Mouse (Mus musculus): ENCODE results near the gene Psmb2. TPM values are rescaled to one million over a fixed set of nuclear protein-coding genes. Genes with fewer than 3 reads are reported as not detected.

Psmb2 gene
- total and polyA plus RNA-seq, 2 experiments from 2014 or later: 196 to 436 TPM

DNA sequence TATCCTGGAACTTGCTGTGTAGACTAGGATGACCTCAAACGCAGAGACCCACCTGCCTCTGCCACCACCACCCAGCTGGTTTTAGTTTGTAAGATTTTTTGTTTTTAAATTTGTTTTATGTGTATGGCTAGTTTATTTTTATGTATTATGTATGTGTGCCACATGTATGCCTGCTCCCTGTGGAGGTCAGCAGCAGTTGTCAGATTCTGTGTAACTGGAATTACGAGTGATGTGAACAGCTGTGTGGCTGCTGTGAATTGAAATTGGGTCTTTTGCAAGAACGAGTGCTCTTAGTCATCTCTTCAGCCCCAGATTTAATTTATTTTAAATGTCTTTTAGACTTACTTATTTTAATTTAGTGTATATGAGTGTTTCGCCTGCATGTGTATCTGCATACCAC is 19.5 kb downstream of the Psmb2 start:
- no peak overlapping the region for H3K4me2 ChIP-seq (ENCODE audit: low read depth, low read length, poor library complexity, severe bottlenecking)
- no peak for DNase-seq (ENCODE audit: low spot score)
- no peak for ATAC-seq (ENCODE audit: low FRiP score)
- no peak overlapping the region for H3K4me3 ChIP-seq (ENCODE audit: low read depth, low read length)
- H3K4me1 ChIP-seq (ENCODE audit: insufficient read depth, low read length): no peaks in the 10 kb centered on the region
- no peaks in the 10 kb centered on the region for H3K27me3 ChIP-seq (ENCODE audit: insufficient read depth, low read length)
- 97% methylated on average over 4 of the region's 4 CpGs for WGBS
- peaks cover 12% of the 10 kb centered on the region for H3K36me3 ChIP-seq (ENCODE audit: insufficient read depth, low read length)
- no peaks in the 10 kb centered on the region for H3K9me3 ChIP-seq (ENCODE audit: low read length)
- H3K9ac ChIP-seq (replicated peaks; ENCODE audit: low read length, poor library complexity, severe bottlenecking): no peak overlapping the region
- no peak for TF ChIP-seq CTCF (IDR thresholded peaks at IDR 0.05)
- no peak overlapping the region for H3K27ac ChIP-seq (ENCODE audit: low read depth, low read length)

DNA sequence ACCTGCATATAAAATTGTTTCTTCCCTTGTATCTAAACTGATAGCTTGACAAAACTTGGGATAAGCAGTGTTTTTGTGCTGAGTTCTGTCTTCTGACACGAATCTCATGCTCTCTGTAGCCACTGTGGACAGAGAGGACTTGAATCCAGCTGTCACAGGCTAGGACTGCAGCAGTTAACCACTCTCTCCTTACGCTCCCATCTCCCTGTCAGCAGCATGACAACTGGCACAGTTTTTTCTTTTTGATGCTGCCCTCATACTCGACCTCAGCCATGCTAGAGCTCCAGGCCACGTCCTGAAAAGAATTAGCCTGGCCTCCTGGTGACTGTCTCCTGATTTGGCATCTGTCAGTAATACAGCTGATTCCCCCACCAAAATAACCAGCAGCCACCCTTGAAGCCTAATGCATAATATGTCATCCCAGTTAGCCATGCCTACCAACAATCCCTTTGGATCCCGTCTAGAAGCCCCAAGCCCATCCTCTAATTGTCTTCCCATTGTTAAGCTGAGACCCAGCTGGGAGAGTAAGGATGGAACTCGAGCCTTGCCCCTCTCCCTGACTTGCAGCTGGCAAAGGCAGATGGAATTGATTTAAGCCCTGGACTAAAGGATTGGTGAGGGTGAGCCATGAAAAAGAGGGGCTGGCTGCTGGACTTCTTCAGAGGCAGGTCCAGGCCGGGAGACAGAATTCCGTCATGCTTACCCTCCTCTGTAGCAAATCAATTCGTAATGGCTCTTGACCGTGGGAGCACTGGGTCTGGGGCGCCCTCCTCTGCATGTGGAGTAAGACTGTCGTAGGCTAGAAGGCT is 29.4 kb downstream of the Psmb2 start:
- Histone ChIP-seq H3K9ac (replicated peaks; ENCODE audit: low read length, poor library complexity, severe bottlenecking) (no peak overlapping the region), H3K27ac (ENCODE audit: low read depth, low read length) (no peak overlapping the region), H3K4me1 (ENCODE audit: insufficient read depth, low read length) (no peaks in the 10 kb centered on the region), H3K27me3 (ENCODE audit: insufficient read depth, low read length) (no peaks in the 10 kb centered on the region), H3K36me3 (ENCODE audit: insufficient read depth, low read length) (peaks cover 51% of the 10 kb centered on the region), H3K4me3 (ENCODE audit: low read depth, low read length) (no peak overlapping the region), H3K4me2 (ENCODE audit: low read depth, low read length, poor library complexity, severe bottlenecking) (no peak overlapping the region), H3K9me3 (ENCODE audit: low read length) (no peaks in the 10 kb centered on the region)
- DNase-seq (ENCODE audit: low spot score) (peak; percentile 57), ATAC-seq (ENCODE audit: low FRiP score) (no peak)
- TF ChIP-seq CTCF (IDR thresholded peaks at IDR 0.05): 0 out of 2 replicates have a peak, but pooled peaks have one; percentile 12
- 28% methylated on average over 12 of the region's 12 CpGs for WGBS

DNA sequence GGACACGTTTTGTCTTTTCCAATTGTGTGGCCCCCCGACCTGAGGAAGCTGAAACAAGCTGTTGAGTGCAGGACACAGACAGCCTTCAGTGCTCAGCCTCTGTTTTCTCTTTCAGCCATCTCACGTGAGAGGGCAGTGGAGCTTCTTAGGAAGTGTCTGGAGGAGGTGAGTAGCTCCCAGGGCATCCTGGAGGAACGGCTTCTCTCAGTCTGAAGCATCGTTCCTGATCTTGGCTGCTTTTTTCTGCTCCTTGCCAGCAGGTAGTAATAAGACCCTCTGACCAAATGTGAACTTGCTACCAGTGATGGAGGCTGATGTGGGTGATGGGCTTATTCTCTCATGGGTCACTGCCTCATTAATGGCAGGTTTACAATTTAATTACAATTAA is 30.0 kb downstream of the Psmb2 start:
- Histone ChIP-seq H3K9ac (replicated peaks; ENCODE audit: low read length, poor library complexity, severe bottlenecking) (no peak overlapping the region), H3K27me3 (ENCODE audit: insufficient read depth, low read length) (no peaks in the 10 kb centered on the region), H3K9me3 (ENCODE audit: low read length) (no peaks in the 10 kb centered on the region), H3K36me3 (ENCODE audit: insufficient read depth, low read length) (peaks cover 55% of the 10 kb centered on the region), H3K4me3 (ENCODE audit: low read depth, low read length) (no peak overlapping the region), H3K4me1 (ENCODE audit: insufficient read depth, low read length) (no peaks in the 10 kb centered on the region), H3K27ac (ENCODE audit: low read depth, low read length) (no peak overlapping the region), H3K4me2 (ENCODE audit: low read depth, low read length, poor library complexity, severe bottlenecking) (no peak overlapping the region)
- no peak for TF ChIP-seq CTCF (IDR thresholded peaks at IDR 0.05)
- ATAC-seq (ENCODE audit: low FRiP score): no peak
- WGBS: 32% methylated on average over 5 of the region's 5 CpGs
- DNase-seq (ENCODE audit: low spot score): no peak

DNA sequence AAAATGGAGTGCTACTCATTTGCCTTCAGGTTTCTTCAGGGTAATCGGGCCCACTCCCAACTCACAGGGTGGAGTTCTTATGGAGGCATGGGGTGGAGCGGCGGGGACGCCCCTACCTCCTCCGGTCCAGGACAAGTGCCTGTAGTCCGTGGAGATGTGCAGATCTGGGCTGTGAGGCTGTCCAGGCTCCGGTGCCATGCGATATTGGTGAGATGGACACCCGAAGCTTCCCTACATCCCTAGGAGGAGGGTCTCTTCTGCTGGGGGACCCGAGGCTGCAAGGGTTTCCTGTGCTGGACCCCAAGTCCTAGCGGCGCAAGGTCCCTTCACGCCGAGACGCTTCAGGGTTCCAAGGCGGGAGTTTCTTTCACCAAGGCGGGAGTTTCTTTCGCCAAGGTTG is 54.7 kb downstream of the Psmb2 start:
- 0 out of 2 replicates have a peak overlapping the region, but pooled peaks have one; percentile 3 for H3K4me3 ChIP-seq (ENCODE audit: low read depth, low read length)
- peak overlapping the region; percentile 33; the same call in 1 of the 2 replicates for H3K4me2 ChIP-seq (ENCODE audit: low read depth, low read length, poor library complexity, severe bottlenecking)
- TF ChIP-seq CTCF (IDR thresholded peaks at IDR 0.05): no peak
- H3K36me3 ChIP-seq (ENCODE audit: insufficient read depth, low read length): no peaks in the 10 kb centered on the region
- WGBS: 2% methylated on average over 18 of the region's 18 CpGs
- DNase-seq (ENCODE audit: low spot score): no peak
- no peak overlapping the region for H3K27ac ChIP-seq (ENCODE audit: low read depth, low read length)
- H3K4me1 ChIP-seq (ENCODE audit: insufficient read depth, low read length): 0 out of 2 replicates have a peak, but pooled peaks cover 3% of the 10 kb centered on the region
- H3K9ac ChIP-seq (replicated peaks; ENCODE audit: low read length, poor library complexity, severe bottlenecking): no peak overlapping the region
- peaks cover 64% of the 10 kb centered on the region for H3K27me3 ChIP-seq (ENCODE audit: insufficient read depth, low read length)
- no peaks in the 10 kb centered on the region for H3K9me3 ChIP-seq (ENCODE audit: low read length)
- ATAC-seq (ENCODE audit: low FRiP score): no peak

DNA sequence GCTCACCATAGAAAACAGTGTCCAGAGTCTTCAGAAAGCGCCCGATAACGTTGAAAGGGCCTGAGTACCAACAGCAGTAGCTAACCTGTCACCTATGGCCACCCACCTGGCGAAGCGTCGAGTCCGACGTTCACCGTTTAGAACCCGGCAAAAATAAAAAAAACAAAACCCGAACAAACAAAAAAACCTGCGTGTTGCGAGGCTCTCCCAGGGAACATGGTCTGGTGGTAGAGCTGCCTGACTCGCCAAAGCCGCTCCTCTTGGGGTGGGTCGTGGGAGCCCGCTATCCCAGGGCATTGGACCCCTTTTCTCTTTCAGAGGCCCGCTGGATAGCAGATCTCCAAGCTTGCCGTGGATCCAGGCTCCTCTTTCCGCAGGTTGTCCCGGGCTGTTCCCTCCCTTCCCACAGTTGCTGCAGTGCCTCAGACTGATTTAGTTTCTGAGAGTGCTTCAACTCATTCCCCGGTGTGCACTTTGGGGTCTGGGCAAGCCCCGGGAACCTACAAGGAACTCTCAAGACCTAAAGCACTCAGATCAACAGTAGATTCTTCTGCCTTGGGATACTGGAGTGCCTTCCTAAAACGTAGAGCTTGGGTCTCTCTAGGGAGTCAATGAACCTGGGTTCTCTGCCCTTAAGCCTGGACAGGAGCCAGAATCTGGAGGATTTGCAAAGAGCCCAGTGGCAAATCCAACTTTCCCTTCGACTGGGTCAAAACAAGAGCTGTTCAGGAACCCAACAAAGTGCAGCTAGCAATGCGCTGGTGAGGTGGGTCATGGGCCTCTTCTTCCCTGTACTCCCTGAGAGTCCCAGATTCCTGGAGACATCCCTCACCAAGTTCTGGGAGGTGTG is 55.3 kb downstream of the Psmb2 start:
- Histone ChIP-seq H3K9me3 (ENCODE audit: low read length) (no peaks in the 10 kb centered on the region), H3K4me3 (ENCODE audit: low read depth, low read length) (0 out of 2 replicates have a peak overlapping the region, but pooled peaks have one; percentile 3), H3K9ac (replicated peaks; ENCODE audit: low read length, poor library complexity, severe bottlenecking) (no peak overlapping the region), H3K27ac (ENCODE audit: low read depth, low read length) (no peak overlapping the region), H3K36me3 (ENCODE audit: insufficient read depth, low read length) (no peaks in the 10 kb centered on the region), H3K4me1 (ENCODE audit: insufficient read depth, low read length) (0 out of 2 replicates have a peak, but pooled peaks cover 3% of the 10 kb centered on the region), H3K27me3 (ENCODE audit: insufficient read depth, low read length) (peaks cover 69% of the 10 kb centered on the region), H3K4me2 (ENCODE audit: low read depth, low read length, poor library complexity, severe bottlenecking) (peak overlapping the region; percentile 33; the same call in 1 of the 2 replicates)
- no peak for DNase-seq (ENCODE audit: low spot score)
- 4% methylated on average over 26 of the region's 26 CpGs for WGBS
- no peak for TF ChIP-seq CTCF (IDR thresholded peaks at IDR 0.05)
- no peak for ATAC-seq (ENCODE audit: low FRiP score)

Measured in midbrain, postnatal 0 days (tissue).